ENCODE assay signal across 9 mouse cellular contexts in the genomic region with DNA sequence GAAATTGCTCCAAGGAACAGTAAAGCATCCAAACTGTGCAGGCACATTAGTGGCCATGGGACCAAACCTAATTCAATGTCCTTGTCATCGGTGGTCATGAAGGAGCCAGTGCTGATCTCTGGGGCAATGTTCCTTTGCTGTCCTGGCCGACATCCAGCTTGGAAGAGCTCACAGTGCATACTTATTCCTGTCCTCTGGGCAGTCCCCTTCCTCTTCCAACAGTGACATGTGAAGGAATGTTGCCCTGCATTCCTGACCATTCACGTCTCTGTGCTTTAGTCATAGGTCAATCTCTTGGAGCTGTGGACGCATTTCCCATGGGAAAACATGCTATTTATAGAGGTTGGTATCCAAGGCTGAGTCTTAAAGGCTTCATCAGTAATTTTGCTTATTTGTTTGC. TPM values are rescaled to one million over a fixed set of nuclear protein-coding genes. Genes with fewer than 3 reads are reported as not detected.
DNase-seq lines count a peak whose midpoint lies in the region; ATAC-seq lines count a peak whose summit lies in the region.
"Had no signal": no experiment of that assay in that cellular context is flagged by ENCODE, and none has a peak within 500 bp of the region (broad histone marks: within the 10 kb centered on the region; RNA-seq: fewer than 3 reads in every experiment).

No protein-coding gene starts in this region.

- H3K4me1 ChIP-seq in embryonic facial prominence, embryonic 14.5 days (ENCODE audit: control insufficient read depth, insufficient read depth, low read length): peaks cover 34% of the 10 kb centered on the region
- H3K4me1 ChIP-seq in embryonic facial prominence, embryonic 10.5 days: peaks cover 32% of the 10 kb centered on the region
- peaks cover 52% of the 10 kb centered on the region for H3K4me1 ChIP-seq in heart, embryonic 16.5 days (ENCODE audit: control insufficient read depth, insufficient read depth, low read length)
- H3K4me1 ChIP-seq in lung, embryonic 16.5 days (replicated peaks; ENCODE audit: control insufficient read depth, insufficient read depth, low read length): peaks cover 31% of the 10 kb centered on the region

- H3K27me3 ChIP-seq in embryonic facial prominence, embryonic 14.5 days (replicated peaks; ENCODE audit: control insufficient read depth, insufficient read depth, low read length): no peaks in the 10 kb centered on the region
- no peaks in the 10 kb centered on the region for H3K27me3 ChIP-seq in embryonic facial prominence, embryonic 10.5 days (replicated peaks; ENCODE audit: low read depth, poor library complexity, severe bottlenecking)
- no peaks in the 10 kb centered on the region for H3K27me3 ChIP-seq in heart, embryonic 16.5 days (ENCODE audit: control insufficient read depth, insufficient read depth, low read length)
- no peaks in the 10 kb centered on the region for H3K27me3 ChIP-seq in lung, embryonic 16.5 days (ENCODE audit: control insufficient read depth, insufficient read depth, low read depth, low read length)
- H3K27me3 ChIP-seq: hindbrain, embryonic 13.5 days had no signal

- WGBS in embryonic facial prominence, embryonic 14.5 days: 34% methylated on average over 4 of the region's 4 CpGs
- 46% methylated on average over 4 of the region's 4 CpGs for WGBS in embryonic facial prominence, embryonic 10.5 days
- WGBS in heart, embryonic 16.5 days: 7% methylated on average over 4 of the region's 4 CpGs
- WGBS in lung, embryonic 16.5 days: 8% methylated on average over 4 of the region's 4 CpGs

- H3K9ac ChIP-seq in embryonic facial prominence, embryonic 14.5 days (ENCODE audit: low read depth, low read length): no peak overlapping the region
- H3K9ac ChIP-seq in heart, embryonic 16.5 days (ENCODE audit: low read length): 0 out of 2 replicates have a peak overlapping the region, but pooled peaks have one; percentile 15
- H3K9ac ChIP-seq in lung, embryonic 16.5 days (ENCODE audit: low read length): no peak overlapping the region
- H3K9ac ChIP-seq: hindbrain, embryonic 13.5 days had no signal

- no peak for ATAC-seq in embryonic facial prominence, embryonic 14.5 days (ENCODE audit: low read depth)
- peak; percentile 90 for ATAC-seq in heart, embryonic 16.5 days (replicated peaks; ENCODE audit: extremely low read depth, insufficient read depth, low FRiP score)
- ATAC-seq in lung, embryonic 16.5 days (ENCODE audit: low read depth): peak; percentile 72

- H3K9me3 ChIP-seq in embryonic facial prominence, embryonic 14.5 days (ENCODE audit: control insufficient read depth, low read length): no peaks in the 10 kb centered on the region
- H3K9me3 ChIP-seq in embryonic facial prominence, embryonic 10.5 days: no peaks in the 10 kb centered on the region
- H3K9me3 ChIP-seq in heart, embryonic 16.5 days (replicated peaks; ENCODE audit: control insufficient read depth, low read length): no peaks in the 10 kb centered on the region
- H3K9me3 ChIP-seq in lung, embryonic 16.5 days (ENCODE audit: control insufficient read depth, low read length): no peaks in the 10 kb centered on the region
- H3K9me3 ChIP-seq: hindbrain, embryonic 13.5 days had no signal

- no peak overlapping the region for H3K27ac ChIP-seq in embryonic facial prominence, embryonic 14.5 days (replicated peaks; ENCODE audit: low read depth, low read length)
- H3K27ac ChIP-seq in embryonic facial prominence, embryonic 10.5 days (replicated peaks): no peak overlapping the region
- H3K27ac ChIP-seq in heart, embryonic 16.5 days (ENCODE audit: low read length): peak overlapping the region; percentile 94
- H3K27ac ChIP-seq in lung, embryonic 16.5 days (ENCODE audit: low read length): peak overlapping the region; percentile 47
- H3K27ac ChIP-seq: hindbrain, embryonic 13.5 days had no signal

- H3K4me2 ChIP-seq in embryonic facial prominence, embryonic 14.5 days (ENCODE audit: low read depth, low read length): no peak overlapping the region
- H3K4me2 ChIP-seq in heart, embryonic 16.5 days (ENCODE audit: low read depth, low read length): peak overlapping the region; percentile 26; the same call in 1 of the 2 replicates
- no peak overlapping the region for H3K4me2 ChIP-seq in lung, embryonic 16.5 days (ENCODE audit: low read depth, low read length)
- H3K4me2 ChIP-seq: hindbrain, embryonic 13.5 days had no signal

- DNase-seq in embryonic facial prominence, embryonic 14.5 days (ENCODE audit: low spot score): peak; percentile 70
- no peak for DNase-seq in embryonic facial prominence, embryonic 10.5 days (ENCODE audit: low spot score)
- DNase-seq in embryo, embryonic 10.5 days (ENCODE audit: low spot score): peak; percentile 32
- DNase-seq in ovary, postnatal 36 days (ENCODE audit: low spot score): no peak
- no peak for DNase-seq in layer of hippocampus, postnatal 10 days (ENCODE audit: low spot score in 2 of 2)
- DNase-seq in spleen, postnatal 10 days (ENCODE audit: low spot score in 2 of 2): no peak

- H3K4me3 ChIP-seq in embryonic facial prominence, embryonic 14.5 days (ENCODE audit: low read depth, low read length): no peak overlapping the region
- no peak overlapping the region for H3K4me3 ChIP-seq in embryonic facial prominence, embryonic 10.5 days
- H3K4me3 ChIP-seq in heart, embryonic 16.5 days (ENCODE audit: low read length): no peak overlapping the region
- no peak overlapping the region for H3K4me3 ChIP-seq in lung, embryonic 16.5 days (ENCODE audit: low read length)
- H3K4me3 ChIP-seq: hindbrain, embryonic 13.5 days had no signal

- no peaks in the 10 kb centered on the region for H3K36me3 ChIP-seq in embryonic facial prominence, embryonic 14.5 days (ENCODE audit: control insufficient read depth, insufficient read depth, low read length)
- H3K36me3 ChIP-seq in embryonic facial prominence, embryonic 10.5 days (replicated peaks): no peaks in the 10 kb centered on the region
- H3K36me3 ChIP-seq in heart, embryonic 16.5 days (ENCODE audit: control insufficient read depth, insufficient read depth): no peaks in the 10 kb centered on the region
- no peaks in the 10 kb centered on the region for H3K36me3 ChIP-seq in lung, embryonic 16.5 days (ENCODE audit: control insufficient read depth, insufficient read depth, low read length)
- H3K36me3 ChIP-seq: hindbrain, embryonic 13.5 days had no signal

RNA-seq across cellular contexts. Expression of a gene that starts 41.8 kb away (rescaled TPM):
- 197 and 221 TPM in 2 replicates for polyA plus RNA-seq in embryonic facial prominence, embryonic 14.5 days (2014; fragmentation: Nextera tagmentation; extraction: Ambion mirVana)
- polyA plus RNA-seq in embryonic facial prominence, embryonic 10.5 days (2016; fragmentation: Nextera tagmentation; extraction: Ambion mirVana): 217 and 227 TPM in 2 replicates
- 225 and 251 TPM in 2 replicates for polyA plus RNA-seq in heart, embryonic 16.5 days (2015; fragmentation: Nextera tagmentation; extraction: Ambion mirVana)
- polyA plus RNA-seq in lung, embryonic 16.5 days (2015; fragmentation: Nextera tagmentation; extraction: Ambion mirVana): 192 and 200 TPM in 2 replicates
- total RNA-seq in layer of hippocampus, postnatal 10 days (2021): 100 to 1,000 TPM; 381 to 382 TPM

Comparison
In these comparisons a context has a peak if more than half of its experiments do, and no peak if none do; other contexts are left out.
1. DNase-seq: peak in embryonic facial prominence, embryonic 14.5 days (single experiment) and embryo, embryonic 10.5 days (single experiment); none in embryonic facial prominence, embryonic 10.5 days (single experiment), ovary, postnatal 36 days (single experiment), layer of hippocampus, postnatal 10 days (0 of 2) and spleen, postnatal 10 days (0 of 2).
2. H3K27ac ChIP-seq: peak in heart, embryonic 16.5 days (single experiment) and lung, embryonic 16.5 days (single experiment); none in embryonic facial prominence, embryonic 14.5 days (single experiment) and embryonic facial prominence, embryonic 10.5 days (single experiment).